Mouse (Mus musculus): ENCODE results near the gene Selenof.

The Selenof gene

GRCm38 (mm10) chr3:144565212-144565611 lies 4.9 kb upstream of the Selenof start:
- no peak for DNase-seq

DNA sequence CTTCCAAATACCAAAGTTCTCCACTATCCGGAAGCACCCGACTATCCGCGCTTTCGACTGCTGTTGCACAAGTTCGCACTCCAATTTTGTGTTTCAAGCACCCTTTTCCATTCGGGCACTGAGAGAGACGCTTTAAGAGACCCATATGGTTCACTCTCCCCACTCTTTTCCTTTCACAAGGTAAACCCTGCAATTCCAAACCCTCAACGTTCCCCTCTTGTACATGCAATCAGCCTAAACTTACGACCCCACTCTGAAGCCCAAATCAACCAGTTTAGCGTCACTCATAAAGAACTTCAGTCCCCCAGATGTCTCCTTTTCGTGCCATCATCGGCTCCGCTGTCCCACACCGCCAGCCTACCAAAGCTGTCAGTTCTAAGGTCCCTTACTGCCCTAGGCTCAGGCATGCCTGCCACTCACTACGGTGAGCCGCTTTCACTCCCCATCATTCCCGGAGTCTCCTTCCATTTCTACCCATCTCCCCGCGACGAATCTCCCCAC lies 1.2 kb upstream of the Selenof start:
- peak; percentile 48 for DNase-seq

GRCm38 (mm10) chr3:144569401-144569971 lies 618 bp upstream of the Selenof start:
- DNase-seq = no peak

GRCm38 (mm10) chr3:144570816-144571487 lies 848 bp downstream of the Selenof start:
- DNase-seq = no peak

- DNase-seq = no peak
Observed at GRCm38 (mm10) chr3:144574256-144574655, 4.2 kb downstream of the Selenof start.

GRCm38 (mm10) chr3:144577366-144578340 lies 7.5 kb downstream of the Selenof start:
- no peak for DNase-seq

GRCm38 (mm10) chr3:144578921-144579320 lies 8.8 kb downstream of the Selenof start:
- no peak for DNase-seq

GRCm38 (mm10) chr3:144579796-144580195 lies 9.7 kb downstream of the Selenof start:
- DNase-seq = no peak

- no peak for DNase-seq
Observed at GRCm38 (mm10) chr3:144580281-144580680, 10.2 kb downstream of the Selenof start.

DNA sequence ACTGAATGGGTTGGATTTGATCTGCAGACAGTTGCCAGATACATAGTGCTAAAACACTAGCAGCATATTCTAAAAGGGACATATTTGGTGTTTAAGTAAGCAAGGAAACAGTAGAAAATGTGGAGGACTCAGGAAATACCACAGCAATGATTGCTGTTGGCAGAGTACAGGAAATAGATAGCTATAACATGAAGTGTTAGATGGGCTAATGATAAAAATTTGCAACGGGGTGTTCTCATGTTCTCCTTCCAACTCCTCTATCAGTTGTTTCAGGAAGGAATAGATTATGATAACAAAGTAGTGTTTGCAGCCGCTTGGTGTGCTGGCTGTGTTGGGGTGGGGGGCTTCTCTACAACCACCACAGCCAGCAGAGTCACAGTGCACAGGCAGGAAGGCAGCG lies 11.7 kb downstream of the Selenof start:
- DNase-seq = no peak

DNA sequence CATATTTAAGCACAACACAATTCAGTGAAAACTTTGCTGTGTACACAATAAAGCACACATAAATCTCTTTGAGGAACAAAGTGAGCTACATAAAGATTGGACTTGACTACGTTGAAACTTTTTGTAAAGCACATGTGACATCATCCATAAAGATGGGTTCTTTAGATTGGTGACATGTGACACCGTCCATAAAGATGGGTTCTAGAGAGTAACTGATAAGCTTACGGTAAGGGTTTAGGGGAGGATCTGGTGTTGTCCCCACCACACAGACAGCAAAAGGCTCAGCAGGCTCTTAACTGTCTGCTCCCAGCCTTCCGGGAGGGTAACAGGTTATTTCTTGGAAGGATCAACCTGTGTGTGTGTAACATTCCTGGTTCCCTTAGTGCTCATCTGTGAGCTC lies 12.2 kb downstream of the Selenof start:
- no peak for DNase-seq

- DNase-seq = no peak
Observed at GRCm38 (mm10) chr3:144583789-144584188, 13.7 kb downstream of the Selenof start.

- DNase-seq = no peak
Observed at GRCm38 (mm10) chr3:144584789-144585553, 14.9 kb downstream of the Selenof start.

- no peak for DNase-seq
Observed at GRCm38 (mm10) chr3:144586731-144587130, 16.6 kb downstream of the Selenof start.

GRCm38 (mm10) chr3:144589189-144589890 lies 19.2 kb downstream of the Selenof start:
- no peak for DNase-seq

DNA sequence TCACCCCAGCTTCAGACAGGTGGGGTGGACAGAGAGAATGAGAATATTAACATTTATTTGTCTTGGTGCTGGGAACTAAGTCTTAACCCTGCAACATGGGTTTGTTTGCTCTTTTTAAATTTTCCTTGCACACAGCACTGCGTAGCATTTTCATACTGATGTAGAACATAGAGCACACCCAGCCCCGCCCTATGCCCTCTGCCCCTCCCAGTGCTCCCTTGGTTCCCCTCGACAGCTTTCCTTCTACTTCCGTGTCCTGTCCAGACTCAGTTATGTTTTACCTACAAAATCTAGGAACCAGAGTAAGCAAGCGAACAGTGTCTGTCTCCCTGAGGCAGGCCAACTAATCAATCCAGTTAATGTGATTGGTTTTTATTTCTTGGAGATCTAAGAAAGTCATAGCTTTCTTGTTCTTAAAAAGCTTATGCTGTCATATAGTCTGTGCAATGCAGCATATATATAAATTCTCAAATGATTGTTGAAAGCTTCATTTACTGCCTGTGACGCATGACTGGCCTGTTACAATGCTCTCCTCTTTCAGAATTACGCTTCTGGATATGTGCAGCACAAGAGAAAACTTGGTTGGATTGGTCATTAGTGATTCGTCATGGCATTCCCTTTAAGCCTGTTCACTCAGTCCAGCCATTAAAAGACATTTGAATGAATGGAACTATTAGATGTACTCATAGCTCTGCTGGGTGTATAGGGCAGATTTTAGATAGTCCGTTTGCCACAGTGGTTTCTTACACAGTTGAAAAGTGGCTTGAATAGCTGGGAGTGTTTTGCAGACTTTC lies 23.1 kb downstream of the Selenof start:
- DNase-seq = peak; percentile 85

- DNase-seq = peak; percentile 26
Observed at GRCm38 (mm10) chr3:144597121-144597520, 27.0 kb downstream of the Selenof start.

DNA sequence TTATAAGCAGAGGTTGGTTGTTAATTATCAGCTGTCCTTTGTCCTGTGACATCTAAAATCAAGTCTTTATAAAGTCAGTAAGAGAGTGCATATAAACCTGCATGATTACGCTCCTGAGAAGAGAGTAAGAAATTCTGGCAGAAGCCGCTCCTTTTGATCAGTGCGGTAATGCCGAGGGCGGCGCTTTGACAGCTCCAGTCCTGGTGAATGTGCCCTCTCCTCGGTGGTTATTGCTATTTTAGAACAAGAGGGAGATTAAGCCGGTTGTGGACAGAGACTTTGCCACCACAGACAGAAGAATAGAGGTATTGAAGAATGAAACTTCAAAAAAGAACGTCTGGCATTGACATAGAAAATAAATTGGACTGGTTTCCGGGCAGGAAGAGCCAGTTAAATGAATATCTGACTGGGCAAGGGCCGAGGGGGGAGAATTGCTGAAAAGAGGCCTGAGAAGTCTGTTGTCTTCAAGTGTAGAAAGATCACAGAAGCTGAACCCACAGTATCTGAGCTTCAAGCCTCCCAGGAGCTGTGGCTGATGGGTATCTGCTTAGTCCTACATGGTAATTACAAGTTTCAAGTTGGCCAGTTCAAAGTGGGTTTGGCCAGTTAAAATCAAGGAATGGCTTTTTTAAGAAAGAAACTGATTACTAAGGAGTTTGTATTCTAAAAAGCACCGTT lies 27.8 kb downstream of the Selenof start:
- DNase-seq = no peak

DNA sequence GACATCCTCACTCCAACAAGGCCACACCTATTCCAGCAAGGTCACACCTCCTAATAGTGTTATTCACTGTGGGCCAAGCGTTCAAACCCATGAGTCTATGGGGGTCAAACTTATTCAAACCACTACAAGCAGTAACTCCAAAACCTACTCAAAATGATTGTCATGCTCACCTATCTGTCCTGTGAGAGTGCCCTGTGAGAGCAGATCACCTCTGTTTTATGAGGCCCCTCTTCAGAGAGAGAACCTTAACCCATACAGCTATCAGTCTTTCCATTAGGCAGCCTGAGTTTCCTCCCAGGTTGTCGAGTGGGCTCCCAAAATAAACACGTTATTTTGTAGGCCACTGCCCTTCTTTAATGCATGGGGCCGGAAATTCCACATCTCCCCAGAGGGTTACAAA lies 32.3 kb downstream of the Selenof start:
- DNase-seq = no peak

DNA sequence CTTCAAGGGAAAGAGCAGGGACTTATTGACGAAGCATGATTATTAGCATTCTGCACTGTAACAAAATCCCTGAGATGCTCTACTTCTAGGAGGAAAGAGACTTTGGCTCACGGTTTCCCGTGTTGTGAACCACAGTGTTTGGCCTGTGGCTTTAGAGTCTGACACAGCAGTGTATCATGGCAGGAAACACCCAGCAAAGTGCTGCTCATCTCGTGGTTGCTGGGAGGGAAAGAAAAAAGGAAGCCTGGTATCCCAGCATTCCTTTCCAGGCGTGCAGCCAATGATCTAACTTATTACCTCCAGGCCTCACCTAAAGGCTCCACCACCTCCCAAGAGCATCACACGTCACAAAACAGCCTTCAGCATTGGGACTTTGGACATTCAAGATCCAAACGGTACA lies 32.7 kb downstream of the Selenof start:
- DNase-seq = no peak

DNA sequence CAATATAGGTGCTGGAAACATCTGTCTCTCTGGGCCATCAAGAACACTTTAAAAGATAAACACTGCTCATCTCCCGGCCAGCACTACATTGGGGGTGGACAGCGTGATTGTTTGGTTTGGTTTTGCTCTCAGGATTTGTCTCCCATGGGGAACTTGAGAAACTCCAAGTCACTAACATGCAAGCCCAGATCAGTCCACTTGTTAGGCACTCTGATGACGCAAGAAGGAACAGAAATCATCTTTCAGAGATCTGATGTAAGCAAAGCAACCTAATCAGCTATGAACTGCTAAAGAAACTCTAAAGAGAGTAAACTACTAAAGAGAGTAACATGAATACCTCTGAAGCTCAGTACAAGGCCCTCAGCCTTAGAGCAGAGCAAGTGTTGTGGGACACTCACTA lies 33.5 kb downstream of the Selenof start:
- DNase-seq = no peak
